Mouse (Mus musculus) c-Kit-negative CD71-positive TER-119-positive erythroid progenitor cells, embryonic 14.5 days (primary cell): ENCODE measurements around the gene Cldn10.
A peak's percentile ranks its signal among the peaks of the same experiment; 100 is the strongest.
"Not testable (repeated sequence)": the region's sequence is repeated elsewhere in the genome, so short reads cannot be mapped to it uniquely, and the experiment has no call there.

Experiments used
- DNase-seq: peaks from one replicate; pipeline ENCODE4 v3.0.0-alpha.2; 2013; ENCODE audit warnings: low read depth, low spot score

Gene Cldn10

GRCm38 (mm10) chr14:118787621-118788020, at the start of gene Cldn10:
Gene Cldn10 (plus strand): TSS chr14:118787908.
- DNase-seq: no peak

- DNase-seq: no peak
Observed at GRCm38 (mm10) chr14:118741780-118742179, 45.9 kb upstream of the Cldn10 start.

- no peak for DNase-seq
Observed at GRCm38 (mm10) chr14:118742862-118743261, 44.8 kb upstream of the Cldn10 start.

- DNase-seq: no peak
Observed at GRCm38 (mm10) chr14:118749068-118749467, 38.6 kb upstream of the Cldn10 start.

GRCm38 (mm10) chr14:118749715-118750114, 38.0 kb upstream of the Cldn10 start:
- DNase-seq: no peak

GRCm38 (mm10) chr14:118750505-118751192, 37.1 kb upstream of the Cldn10 start:
- peak; percentile 93 for DNase-seq

GRCm38 (mm10) chr14:118751193-118751753, 36.4 kb upstream of the Cldn10 start:
- DNase-seq: peak; percentile 24

GRCm38 (mm10) chr14:118756015-118756414, 31.7 kb upstream of the Cldn10 start:
- DNase-seq: no peak

- DNase-seq: no peak
Observed at GRCm38 (mm10) chr14:118756566-118756965, 31.1 kb upstream of the Cldn10 start.

GRCm38 (mm10) chr14:118763362-118763761, 24.3 kb upstream of the Cldn10 start:
- not testable (repeated sequence) for DNase-seq

GRCm38 (mm10) chr14:118763917-118764495, 23.7 kb upstream of the Cldn10 start:
- no peak for DNase-seq

GRCm38 (mm10) chr14:118765306-118765705, 22.4 kb upstream of the Cldn10 start:
- no peak for DNase-seq

- no peak for DNase-seq
Observed at GRCm38 (mm10) chr14:118765951-118766350, 21.8 kb upstream of the Cldn10 start.

GRCm38 (mm10) chr14:118766368-118766767, 21.3 kb upstream of the Cldn10 start:
- no peak for DNase-seq

GRCm38 (mm10) chr14:118767673-118768353, 19.9 kb upstream of the Cldn10 start:
- DNase-seq: peak; percentile 71

GRCm38 (mm10) chr14:118768354-118768713, 19.4 kb upstream of the Cldn10 start:
- peak; percentile 32 for DNase-seq

GRCm38 (mm10) chr14:118773668-118774067, 14.0 kb upstream of the Cldn10 start:
- DNase-seq: no peak

- DNase-seq: no peak
Observed at GRCm38 (mm10) chr14:118774507-118775428, 12.9 kb upstream of the Cldn10 start.

- DNase-seq: no peak
Observed at GRCm38 (mm10) chr14:118775554-118775953, 12.2 kb upstream of the Cldn10 start.

GRCm38 (mm10) chr14:118776372-118776771, 11.3 kb upstream of the Cldn10 start:
- DNase-seq: no peak

- no peak for DNase-seq
Observed at GRCm38 (mm10) chr14:118777478-118777877, 10.2 kb upstream of the Cldn10 start.
